Mouse (Mus musculus): ENCODE measurements at regions not wholly inside any gene's neighbourhood (a gene's known extent, or its start where the extent isn't known, plus 50 kb on each side); places are given as distances from the start of the nearest gene placed in this dataset.

DNA sequence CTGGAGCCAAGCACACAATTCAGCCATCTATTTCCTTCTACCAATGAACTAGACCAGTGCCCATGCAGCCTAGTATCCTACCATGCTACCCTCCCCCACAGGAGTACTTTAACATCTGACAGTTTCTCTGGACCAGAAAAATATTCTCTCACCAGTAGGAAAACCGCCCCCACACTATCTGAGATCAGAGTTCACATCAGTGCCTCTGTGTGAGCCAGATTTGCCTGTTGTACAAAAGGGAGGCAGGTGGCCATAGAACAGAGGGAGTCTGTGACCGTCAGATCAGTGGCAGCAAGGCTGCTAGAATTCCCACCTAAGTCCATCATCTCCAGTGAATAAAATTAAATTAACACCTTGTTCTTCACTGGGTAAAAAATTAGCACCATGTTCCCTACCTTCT, 166.5 kb downstream of the Atp23 start:
- no peak for DNase-seq

DNA sequence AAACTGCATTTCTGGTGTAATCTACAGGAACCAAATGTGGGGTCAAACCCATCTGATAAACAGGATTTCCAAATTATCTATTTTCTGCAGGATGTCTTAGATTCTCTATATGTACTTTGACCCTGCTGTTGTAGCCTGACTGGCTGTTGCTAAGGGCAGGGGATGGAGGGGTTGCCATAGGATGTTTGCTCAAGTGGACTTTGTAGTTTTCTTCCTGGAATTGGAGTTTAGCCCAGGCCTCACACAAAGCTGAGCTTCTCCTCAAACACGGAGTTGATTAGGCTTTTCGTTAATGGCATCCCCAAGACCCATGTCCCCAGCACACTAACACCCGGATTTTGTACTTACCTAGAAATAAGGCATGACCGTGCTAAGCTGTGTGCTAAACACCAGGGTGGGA, 173.3 kb downstream of the Atp23 start:
- DNase-seq = no peak

DNA sequence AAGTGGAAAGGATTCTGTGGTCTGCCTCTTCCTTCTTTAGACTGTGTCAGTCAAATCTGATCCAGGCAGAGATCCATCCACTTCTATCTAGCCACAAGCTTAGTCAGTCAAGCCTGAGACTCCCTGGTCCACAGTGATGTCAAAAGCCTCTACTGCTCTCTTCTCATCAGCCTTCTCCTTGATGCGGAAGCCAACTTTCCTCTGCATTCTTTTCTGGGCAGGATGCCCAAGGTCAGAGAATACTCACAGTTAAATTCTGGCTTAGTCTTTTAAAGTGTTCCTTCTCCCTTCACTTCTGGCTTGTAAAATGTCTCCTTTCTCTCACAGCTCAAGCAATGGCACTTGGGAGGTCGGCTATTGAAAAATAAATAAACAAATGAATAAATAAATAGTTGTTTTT, 183.2 kb downstream of the Atp23 start:
- DNase-seq = peak; percentile 80

DNA sequence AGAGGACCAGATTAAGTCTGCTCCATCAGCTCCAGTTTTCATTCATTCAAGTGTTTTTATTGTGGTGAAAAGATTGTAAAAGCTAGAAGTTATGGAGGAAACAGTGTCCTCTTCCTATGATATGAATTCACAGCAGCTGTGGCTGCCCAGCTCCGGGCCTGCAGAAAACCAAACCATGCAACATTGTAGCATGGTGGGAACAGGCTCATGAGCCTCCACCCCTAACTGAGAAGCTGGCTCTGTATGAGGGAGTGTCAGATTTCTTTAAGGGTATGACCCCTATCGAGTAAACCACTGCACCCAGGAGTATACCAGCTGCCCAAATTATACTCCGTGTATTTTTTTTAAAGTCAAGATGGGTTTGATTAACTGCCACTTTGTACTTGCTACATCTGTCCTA, 189.4 kb downstream of the Atp23 start:
- no peak for DNase-seq

DNA sequence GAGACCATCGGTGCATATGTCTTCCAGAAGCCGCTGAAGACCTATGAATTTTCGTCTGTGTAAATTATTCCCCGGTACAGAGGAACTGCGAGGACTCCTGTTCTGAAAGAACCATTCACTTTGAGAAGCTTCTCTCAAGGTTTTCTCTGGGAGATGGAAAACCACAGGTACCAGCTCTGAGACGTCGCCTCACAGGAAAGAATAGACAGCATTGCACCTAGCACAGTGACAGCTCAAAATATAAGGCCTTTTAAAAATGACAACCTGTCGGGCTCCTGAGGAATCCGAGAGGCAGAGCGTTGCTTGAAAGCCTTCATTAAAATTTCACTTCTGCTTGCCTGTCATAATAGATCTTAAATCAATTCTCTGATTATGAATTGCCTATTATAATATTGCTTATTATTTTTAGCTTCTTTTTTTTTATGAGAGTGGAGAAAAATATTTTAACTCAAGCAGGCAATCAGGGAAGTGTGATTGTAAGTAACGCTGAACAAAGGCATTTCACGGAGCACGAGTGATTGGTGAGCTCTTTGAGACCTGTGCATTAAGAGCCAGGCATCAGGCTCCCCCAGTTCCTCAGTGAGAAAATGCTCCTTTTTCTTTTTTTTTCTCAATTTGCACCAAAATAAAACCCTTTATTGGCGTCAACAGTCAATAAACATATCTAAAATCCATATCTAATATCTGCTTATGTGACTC, 191.8 kb downstream of the Atp23 start:
- DNase-seq = no peak

DNA sequence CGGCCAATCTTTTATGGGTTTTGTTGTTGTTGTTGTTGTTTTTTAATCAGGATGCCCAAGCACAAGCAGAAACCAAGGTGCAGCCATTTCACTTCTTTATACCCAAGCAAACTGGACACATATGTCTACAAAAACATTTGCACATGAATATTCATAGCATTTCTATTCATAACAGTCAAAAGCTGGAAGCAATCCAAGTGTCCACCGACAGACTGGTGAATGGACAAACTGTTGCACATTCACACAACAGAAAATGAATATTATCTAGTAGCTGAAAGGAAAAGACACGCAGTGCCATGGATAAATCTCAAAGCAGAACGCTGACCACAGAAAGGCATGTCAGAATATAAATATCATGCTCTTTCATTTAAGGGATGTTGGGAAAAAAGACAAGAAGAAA, 192.4 kb downstream of the Atp23 start:
- DNase-seq = no peak

DNA sequence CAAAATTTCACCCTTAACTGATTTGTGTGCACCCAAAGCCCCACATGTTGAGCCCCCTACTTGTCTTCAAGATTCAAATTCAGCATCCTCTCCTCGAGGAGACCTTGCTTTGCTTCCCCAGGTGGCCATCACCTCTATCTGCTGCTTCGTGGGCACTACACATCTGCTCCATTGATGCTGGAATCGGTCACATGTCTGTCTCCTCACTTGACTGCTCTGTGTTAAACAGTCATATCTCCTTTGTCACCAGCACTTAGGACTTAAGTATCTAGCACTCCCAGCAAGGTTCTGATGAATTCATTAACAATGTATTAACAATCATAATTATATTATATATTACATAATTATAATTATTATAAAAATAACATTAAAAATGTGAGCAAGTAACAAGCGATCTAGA, 192.9 kb downstream of the Atp23 start:
- no peak for DNase-seq

DNA sequence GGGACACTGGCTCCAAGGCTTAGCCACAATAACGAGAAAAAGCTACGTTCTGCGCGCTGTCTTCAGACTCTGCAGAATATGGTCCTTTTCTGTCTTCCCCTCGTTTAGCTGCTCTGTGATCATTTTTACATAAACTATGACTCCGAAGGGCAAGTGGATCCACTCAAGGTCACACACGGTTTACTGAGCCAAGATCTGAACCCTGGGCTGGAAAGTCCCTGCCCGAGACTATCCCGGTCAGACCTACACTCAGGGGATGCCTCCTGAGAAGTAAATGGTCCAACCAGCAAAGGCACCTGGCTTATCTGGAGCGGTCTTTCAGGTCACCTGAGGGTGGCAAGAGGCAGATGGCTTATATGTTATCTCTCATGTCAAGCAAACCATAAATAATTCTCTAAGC, 204.1 kb downstream of the Atp23 start:
- peak; percentile 20 for DNase-seq

DNA sequence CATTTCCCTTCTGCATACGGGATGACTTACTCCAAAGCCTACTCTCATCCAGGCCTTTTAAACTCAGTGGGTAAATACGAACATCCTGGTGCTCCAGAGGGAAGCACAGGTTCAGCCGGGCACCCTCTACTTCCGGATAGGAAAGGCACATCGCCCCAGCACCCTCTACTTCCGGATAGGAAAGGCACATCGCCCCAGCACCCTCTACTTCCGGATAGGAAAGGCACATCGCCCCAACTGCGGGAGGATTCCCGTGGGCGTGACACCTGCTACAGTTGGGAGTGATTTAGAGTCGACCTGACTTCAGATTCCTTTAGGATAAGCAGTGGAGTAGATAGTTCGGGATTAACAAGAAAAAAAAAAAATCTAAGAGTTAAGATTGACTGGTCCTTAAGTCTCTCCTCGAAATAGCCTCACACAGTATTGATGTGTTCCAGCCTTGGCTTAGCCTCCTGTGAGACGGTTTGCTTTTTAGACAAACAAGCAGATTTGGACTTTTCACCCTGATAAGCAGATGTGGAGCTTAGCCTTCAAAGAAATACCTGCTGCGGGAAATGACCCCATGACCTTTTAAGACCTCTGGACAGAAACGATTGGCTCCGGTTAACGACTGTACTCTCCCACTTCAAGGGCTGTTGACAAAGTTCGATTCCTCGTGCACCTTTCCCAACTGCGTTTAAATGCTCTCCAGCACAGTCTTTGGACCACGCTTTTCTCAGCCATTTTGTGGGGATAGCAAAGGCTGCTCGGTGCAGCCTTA, 210.1 kb downstream of the Atp23 start:
- DNase-seq = no peak

DNA sequence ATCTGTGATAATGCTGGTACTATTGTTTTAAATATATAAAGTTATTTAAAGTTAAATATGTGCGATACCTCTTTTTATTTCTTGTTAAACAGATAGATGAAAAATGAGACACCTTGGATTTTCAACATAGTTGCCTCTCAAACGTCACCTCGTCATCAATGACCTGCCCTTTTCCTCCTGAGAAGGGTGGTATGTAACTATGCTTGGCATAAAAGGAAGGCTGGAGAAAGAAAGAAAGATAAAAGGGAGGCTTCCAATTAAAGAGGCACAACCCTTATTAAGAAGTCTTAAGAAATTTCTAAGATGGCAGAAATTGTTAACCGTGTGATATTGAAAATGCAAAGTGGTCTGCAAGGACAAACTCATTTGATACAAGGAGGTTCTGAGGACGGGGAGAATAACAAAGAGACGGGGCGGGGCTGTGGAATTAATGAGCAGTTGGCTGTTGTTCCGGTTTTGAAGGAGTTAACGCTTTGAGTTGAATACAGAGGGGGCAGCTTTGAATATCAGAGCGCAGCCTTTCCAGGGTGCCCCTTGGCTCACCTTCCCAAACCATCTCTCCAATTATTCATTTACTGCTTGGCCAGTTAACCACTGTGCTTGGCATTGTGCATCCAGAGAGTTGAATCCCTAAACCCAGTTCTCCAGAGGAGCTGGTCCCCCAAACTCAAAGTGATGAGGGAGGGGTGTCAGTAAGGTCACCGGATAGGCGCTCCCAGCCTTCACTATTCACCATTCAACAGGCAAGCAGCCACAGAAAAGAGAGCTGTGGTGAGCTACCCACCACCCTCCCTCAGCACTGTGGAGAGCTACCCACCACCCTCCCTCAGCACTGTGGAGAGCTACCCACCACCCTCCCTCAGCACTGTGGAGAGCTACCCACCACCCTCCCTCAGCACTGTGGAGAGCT, 220.6 kb downstream of the Atp23 start:
- DNase-seq = no peak

DNA sequence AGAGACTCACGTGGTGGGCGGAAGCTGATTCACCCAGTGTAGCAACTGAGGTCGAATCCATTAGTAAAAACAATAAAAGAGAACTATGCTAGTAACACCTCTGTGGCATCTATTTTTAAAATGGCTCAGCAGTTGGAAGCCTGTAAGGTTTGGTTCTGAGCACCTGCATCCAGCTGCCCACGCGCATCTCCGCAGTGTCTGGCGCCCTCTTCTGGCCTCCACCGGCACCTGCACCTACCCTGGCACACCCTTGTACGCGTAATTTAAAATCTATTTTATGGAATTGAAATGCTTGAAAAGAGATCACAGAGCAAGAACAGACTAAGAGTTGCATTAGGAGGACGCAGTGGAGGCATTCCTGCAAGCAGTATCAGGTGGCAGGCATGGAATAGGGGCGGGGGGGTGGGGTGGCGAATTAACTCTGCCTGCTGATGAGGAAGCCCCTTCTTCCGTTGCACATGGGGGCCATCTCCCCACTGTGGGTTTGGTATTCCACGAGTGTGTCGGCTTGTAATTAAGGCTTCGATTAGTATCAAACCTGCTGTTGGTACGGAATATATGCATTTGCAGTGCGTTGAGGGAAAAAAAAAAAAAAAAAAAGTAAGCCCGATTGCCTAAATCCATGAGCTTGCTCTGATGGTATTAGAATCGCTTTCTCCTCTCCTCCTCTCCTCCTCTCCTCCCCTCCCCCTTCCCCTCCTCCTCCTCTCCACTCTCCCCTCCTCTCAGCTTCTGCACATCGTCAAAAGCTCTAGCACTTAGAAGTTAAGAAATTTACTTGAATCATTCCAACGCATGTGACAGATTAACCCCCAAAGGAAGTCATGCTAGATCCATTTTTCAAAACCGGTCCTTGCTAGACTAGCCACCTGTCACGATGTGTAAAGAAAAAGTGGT, 221.7 kb downstream of the Atp23 start:
- no peak for DNase-seq

DNA sequence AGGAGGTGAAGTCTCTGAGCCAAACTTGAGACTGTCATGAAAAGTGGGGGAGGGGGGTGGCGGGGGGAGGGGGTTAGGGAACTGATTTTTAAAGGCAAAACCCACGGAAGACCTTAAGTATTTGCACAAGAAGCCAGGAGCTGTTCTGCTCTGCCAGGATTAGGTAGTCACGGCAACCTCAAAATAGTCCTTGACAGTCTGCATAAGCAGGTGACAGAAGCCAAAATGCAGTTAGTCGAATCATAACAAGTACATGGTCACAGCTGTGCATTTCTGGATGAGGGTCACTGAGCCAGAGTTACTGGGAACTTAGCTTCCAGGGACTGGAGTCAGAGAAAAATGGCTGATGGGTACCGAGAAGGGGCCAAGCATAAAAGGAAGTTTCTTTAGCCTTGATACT, 227.7 kb downstream of the Atp23 start:
- DNase-seq = no peak

DNA sequence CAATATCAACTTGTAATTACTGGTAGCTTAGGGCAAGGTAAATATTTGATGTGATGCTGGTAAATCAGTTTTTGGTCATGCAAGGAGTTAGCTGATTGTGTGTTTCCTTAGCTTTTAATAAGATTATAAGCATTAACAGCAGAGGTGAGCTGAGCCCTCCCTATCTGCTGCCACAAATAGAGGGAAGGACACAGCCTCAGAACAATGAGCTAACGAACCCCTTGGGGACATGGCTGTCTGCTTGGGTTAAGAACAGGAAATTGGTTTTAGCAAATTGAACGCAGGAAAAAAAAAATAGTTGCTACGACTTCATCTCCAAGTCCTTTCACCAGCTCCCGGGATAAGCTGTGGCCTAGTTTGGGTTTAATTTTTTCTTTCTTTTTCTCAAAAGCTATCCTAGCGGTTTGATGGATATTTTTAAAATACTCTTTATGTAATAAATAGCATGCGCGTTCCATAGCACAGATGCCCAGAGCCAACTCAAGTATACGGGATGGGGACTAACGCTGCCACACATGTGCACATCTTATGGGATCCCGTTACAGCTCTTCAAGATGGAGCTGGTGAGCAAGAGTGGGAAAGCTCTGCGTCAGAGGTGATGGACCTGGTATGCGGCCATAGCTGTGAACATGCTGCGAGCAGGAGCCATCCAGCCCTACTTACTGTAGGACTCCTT, 236.6 kb downstream of the Atp23 start:
- no peak for DNase-seq

DNA sequence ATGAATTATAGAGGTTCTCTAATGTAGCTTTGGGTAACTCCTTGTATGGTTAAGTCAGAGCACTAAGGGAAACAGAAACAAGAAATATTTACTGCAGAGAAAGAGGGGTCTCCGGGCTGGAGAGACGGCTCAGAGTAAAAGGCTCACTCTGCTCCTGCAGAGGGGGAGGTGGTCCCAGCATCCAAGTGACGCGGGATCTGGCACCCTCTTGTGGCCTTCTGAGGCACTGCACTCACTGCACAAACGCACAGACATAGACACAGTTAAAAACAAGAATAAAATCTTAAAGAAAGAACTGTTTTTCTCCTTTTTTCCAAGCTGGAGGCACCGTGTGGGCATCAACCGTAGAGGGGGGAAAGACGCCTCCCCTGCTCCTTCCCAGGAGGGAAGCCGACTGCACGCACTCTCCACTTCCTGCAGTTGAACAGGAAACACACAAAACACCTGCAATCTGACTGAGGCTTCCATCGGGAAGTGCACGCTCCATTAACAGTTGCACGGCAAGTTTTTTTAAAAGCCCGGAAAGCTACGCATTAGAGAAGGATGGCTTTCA, 237.6 kb downstream of the Atp23 start:
- no peak for DNase-seq

DNA sequence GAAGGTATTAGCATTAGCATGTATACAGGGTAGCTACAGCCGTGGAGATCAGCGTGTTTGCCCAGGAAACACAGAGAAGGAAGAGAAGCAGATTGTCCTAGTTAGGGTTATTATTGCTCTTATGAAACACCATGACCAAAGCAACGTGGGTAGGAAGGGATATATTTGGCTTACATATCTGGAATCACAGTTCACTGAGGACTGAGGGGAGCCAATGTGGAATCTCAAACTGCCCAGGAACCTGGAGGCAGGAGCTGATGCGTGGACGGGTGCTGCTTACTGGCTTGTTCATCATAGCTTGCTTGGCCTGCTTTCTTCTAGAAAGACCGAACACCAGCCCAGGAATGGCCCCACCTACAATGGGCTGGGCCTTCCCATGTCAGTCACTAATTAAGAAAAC, 238.4 kb downstream of the Atp23 start:
- no peak for DNase-seq

DNA sequence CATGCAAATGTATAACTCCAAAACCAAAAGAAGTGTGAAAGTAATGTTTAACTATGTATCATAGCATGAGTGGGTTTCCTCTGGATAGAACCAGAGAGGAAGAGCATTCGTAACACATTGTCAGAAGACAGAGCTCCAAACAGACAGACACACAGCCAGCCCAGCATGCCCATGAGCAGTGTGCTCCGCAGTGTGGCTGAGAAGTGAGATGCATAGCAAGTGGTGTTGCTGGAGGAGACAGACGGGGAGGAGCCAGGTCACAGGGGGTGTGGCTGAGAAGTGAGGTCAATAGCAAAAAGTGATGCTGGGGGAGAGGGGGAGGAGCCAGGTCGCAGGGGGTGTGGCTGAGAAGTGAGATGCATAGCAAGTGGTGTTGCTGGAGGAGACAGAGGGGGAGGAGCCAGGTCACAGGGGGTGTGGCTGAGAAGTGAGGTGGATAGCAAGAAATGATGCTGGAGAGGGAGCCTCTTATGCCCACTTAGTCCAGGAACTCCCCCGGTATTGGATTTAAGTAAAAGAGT, 240.0 kb downstream of the Atp23 start:
- DNase-seq = no peak

DNA sequence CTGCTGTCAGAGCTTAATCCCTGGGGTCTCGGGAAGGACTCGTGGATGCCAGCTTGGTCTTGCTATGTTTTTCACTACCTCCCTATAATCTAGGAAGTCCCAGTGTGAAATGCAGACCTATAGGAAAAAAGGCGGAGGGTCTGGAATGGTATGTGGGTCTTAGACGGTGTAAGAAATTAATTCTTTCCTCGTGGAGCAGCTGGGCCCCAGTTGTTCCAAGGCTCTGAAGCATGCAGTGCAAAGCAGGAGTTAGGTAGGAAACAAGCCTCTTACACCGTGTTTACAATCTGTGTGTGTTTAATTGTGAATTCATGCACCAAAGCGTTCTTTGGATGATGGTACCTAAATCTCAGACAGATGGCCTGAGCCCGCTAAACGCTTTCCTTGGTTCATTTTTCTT, 241.1 kb downstream of the Atp23 start:
- DNase-seq = no peak

DNA sequence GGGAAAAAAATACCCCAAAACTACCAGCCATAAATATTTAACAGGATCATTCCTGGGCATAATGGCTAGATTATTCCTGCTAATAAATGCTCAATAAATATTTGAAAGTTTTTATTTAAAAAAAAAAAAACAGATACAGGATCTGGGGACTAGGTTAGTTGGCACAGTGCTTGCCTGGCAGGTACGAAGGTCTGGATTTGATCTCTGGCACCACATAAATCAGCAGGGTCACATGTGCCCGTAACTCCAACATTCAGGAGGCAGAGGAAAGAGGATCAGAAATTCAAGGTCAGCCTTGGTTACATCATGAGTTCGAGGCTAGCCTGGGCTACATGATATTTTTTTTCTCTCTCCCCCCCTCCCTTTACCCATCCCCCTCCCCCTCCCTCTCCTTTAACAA, 248.5 kb downstream of the Atp23 start:
- DNase-seq = no peak

DNA sequence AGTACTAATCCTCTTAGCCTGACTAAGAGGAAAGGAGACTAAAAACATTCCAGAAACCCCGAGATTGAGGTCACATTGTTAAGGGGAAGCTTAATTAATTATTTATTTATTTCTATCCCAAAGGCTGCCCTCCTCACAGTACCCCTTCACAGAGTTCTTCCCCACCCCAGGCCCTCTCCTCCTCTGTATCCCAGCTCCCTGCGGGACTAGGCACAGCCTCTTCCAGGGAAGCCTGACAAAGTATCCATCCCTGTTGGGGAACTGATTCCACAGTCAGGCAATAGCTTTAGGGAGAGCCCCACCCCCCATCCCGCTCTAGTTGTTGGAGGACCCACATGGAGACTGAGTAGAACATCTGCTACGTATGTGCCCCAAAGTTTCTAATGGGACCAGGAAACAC, 254.6 kb downstream of the Atp23 start:
- no peak for DNase-seq

DNA sequence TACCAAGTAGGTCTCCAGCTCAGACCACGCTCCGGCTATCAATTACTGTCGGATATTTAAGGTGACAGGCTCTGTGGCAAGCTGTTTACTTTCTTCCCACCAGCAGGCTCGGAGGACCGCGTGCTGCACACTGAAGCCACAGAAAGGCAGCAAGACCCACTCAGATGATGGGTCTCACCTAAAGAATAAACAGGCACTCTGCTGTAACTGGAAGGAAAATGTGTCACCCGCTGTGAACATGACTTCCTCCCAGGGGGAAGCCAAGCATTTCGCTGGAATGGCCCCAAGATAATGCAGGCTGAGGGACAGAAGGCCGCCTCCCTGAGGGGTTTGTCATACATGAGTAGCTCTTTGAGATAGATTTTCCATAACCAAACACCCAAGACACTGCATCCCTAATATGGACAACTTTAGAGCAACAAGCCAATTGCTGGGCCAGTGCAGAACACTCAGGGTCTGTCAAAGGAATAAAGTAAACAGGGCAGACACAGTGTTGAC, 259.3 kb downstream of the Atp23 start:
- DNase-seq = peak; percentile 3

DNA sequence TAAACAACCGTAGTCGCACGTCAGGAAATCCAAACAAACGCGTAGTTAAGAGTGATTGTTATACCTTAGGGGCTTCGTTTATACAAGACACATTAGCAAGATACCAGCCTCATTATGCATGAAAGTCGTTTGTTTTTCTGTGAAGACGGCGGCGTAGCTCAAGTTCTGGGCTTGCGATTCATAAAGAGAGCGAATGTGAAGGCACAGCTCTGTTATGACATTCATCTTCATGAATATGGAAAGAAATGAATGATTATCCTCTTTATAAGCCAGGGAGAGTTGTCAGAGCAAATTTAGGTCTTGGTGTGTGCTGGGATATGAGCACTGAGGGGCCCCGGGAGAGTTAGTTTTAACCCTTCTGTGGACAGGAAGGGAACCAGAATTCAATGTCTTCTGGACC, 266.4 kb downstream of the Atp23 start:
- no peak for DNase-seq
